Comparison of ENCODE assay signal across 28 mouse cellular contexts in the genomic region with DNA sequence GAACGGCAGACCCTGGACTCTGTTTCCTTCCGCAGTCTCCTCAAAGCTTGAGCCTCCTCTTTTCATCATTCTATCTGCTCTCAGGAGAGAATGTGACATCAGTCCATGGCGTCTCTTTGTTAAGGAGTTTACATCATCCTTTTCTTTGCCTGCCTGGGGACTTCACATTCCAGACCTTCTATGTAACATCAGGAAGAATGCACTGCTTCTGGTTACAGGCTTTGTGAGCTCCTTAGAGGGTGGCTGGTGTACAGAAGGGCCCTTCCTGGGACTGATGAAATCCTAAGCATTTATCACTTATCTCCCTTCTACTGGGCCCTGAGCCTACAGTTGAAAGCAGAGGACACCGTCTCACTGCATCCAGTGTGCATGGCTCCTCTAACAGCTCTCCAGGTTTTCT.
DNase-seq lines count a peak whose midpoint lies in the region; ATAC-seq and TF ChIP-seq lines count a peak whose summit lies in the region.
"Had no signal": no experiment of that assay in that cellular context is flagged by ENCODE, and none has a peak within 500 bp of the region (broad histone marks: within the 10 kb centered on the region; RNA-seq: fewer than 3 reads in every experiment).

No protein-coding gene starts in this region.

- H3K27ac ChIP-seq in heart, embryonic 12.5 days (ENCODE audit: poor library complexity, severe bottlenecking), result no peak overlapping the region
- no peak overlapping the region for H3K27ac ChIP-seq in lung, postnatal 0 days (ENCODE audit: low read length)
- H3K27ac ChIP-seq in neural tube, embryonic 14.5 days (ENCODE audit: low read depth, low read length), result no peak overlapping the region
- H3K27ac ChIP-seq: embryonic facial prominence, embryonic 12.5 days; kidney, embryonic 15.5 days; limb, embryonic 12.5 days had no signal

- intact Hi-C loops in heart, postnatal 25 days (cut with DNase I), result no loop called here

- no peak for TF ChIP-seq EP300 in lung, postnatal 0 days (IDR thresholded peaks at IDR 0.05)

- no peak for ATAC-seq in heart, embryonic 12.5 days (ENCODE audit: insufficient number of reproducible peaks, low FRiP score)
- peak; percentile 23; the same call in 1 of the 2 replicates for ATAC-seq in lung, postnatal 0 days
- peak; percentile 49; the same call in 1 of the 2 replicates for ATAC-seq in neural tube, embryonic 14.5 days (ENCODE audit: low read depth)
- ATAC-seq: forebrain, embryonic 14.5 days; liver, postnatal 0 days had no signal

- no peak for DNase-seq in heart, postnatal 25 days (ENCODE audit: low spot score)
- DNase-seq in lung, postnatal 0 days (ENCODE audit: low spot score), result no peak
- no peak for DNase-seq in lung, postnatal 25 days (ENCODE audit: low spot score)
- peak; percentile 76 for DNase-seq in Muller cell, postnatal 12 days (ENCODE audit: inconsistent ontology term)
- DNase-seq in right cerebral cortex, postnatal 14 days, result no peak
- DNase-seq: adrenal gland, postnatal 14 days; cerebellum, adult 9-10 months; gastrocnemius, postnatal 14 days; heart, adult 11 months; heart, postnatal 14 days; kidney, adult 11 months; kidney, postnatal 36 days; liver, postnatal 0 days; lung, postnatal 36 days; midbrain, embryonic 14.5 days; retina, postnatal 1 day; thymus, adult 18-20 months; thymus, postnatal 36 days had no signal

- H3K36me3 ChIP-seq in heart, embryonic 12.5 days, result no peaks in the 10 kb centered on the region
- H3K36me3 ChIP-seq in lung, postnatal 0 days (ENCODE audit: insufficient read depth, low read length), result no peaks in the 10 kb centered on the region
- H3K36me3 ChIP-seq in neural tube, embryonic 14.5 days (ENCODE audit: control insufficient read depth, insufficient read depth, low read length), result no peaks in the 10 kb centered on the region
- H3K36me3 ChIP-seq: embryonic facial prominence, embryonic 12.5 days; kidney, embryonic 15.5 days; limb, embryonic 12.5 days had no signal

- no peak for TF ChIP-seq CTCF in lung, postnatal 0 days (IDR thresholded peaks at IDR 0.05)

- no peak overlapping the region for H3K9ac ChIP-seq in heart, embryonic 12.5 days
- H3K9ac ChIP-seq in lung, postnatal 0 days (replicated peaks; ENCODE audit: low read depth), result no peak overlapping the region
- no peak overlapping the region for H3K9ac ChIP-seq in neural tube, embryonic 14.5 days (replicated peaks; ENCODE audit: low read depth, low read length)
- H3K9ac ChIP-seq: embryonic facial prominence, embryonic 12.5 days; kidney, embryonic 15.5 days; limb, embryonic 12.5 days; liver, postnatal 0 days had no signal

- H3K4me3 ChIP-seq in heart, embryonic 12.5 days, result no peak overlapping the region
- no peak overlapping the region for H3K4me3 ChIP-seq in lung, postnatal 0 days (ENCODE audit: low read depth, low read length)
- no peak overlapping the region for H3K4me3 ChIP-seq in neural tube, embryonic 14.5 days (ENCODE audit: low read depth, low read length)
- H3K4me3 ChIP-seq: embryonic facial prominence, embryonic 12.5 days; erythroblast, embryonic 14.5 days; kidney, embryonic 15.5 days; limb, embryonic 12.5 days; megakaryocyte, embryonic 14.5 days had no signal

- 26% methylated on average over 4 of the region's 4 CpGs for WGBS in heart, embryonic 12.5 days
- WGBS in lung, postnatal 0 days, result 48% methylated on average over 4 of the region's 4 CpGs
- WGBS in neural tube, embryonic 14.5 days, result 45% methylated on average over 4 of the region's 4 CpGs

- no peaks in the 10 kb centered on the region for H3K27me3 ChIP-seq in heart, embryonic 12.5 days (replicated peaks)
- H3K27me3 ChIP-seq in lung, postnatal 0 days (replicated peaks; ENCODE audit: insufficient read depth, low read length), result no peaks in the 10 kb centered on the region
- no peaks in the 10 kb centered on the region for H3K27me3 ChIP-seq in neural tube, embryonic 14.5 days (ENCODE audit: control insufficient read depth, insufficient read depth, low read length)
- H3K27me3 ChIP-seq: embryonic facial prominence, embryonic 12.5 days; kidney, embryonic 15.5 days; limb, embryonic 12.5 days; megakaryocyte, embryonic 14.5 days had no signal

- peak overlapping the region; percentile 16; the same call in 1 of the 2 replicates for H3K4me2 ChIP-seq in heart, embryonic 12.5 days
- no peak overlapping the region for H3K4me2 ChIP-seq in lung, postnatal 0 days (replicated peaks; ENCODE audit: low read depth, low read length)
- H3K4me2 ChIP-seq in neural tube, embryonic 14.5 days (ENCODE audit: low read depth, low read length), result no peak overlapping the region
- H3K4me2 ChIP-seq: embryonic facial prominence, embryonic 12.5 days; heart, embryonic 11.5 days; kidney, embryonic 15.5 days; limb, embryonic 12.5 days; liver, embryonic 11.5 days had no signal

- H3K4me1 ChIP-seq in heart, embryonic 12.5 days (replicated peaks), result peaks cover 10% of the 10 kb centered on the region
- H3K4me1 ChIP-seq in lung, postnatal 0 days (ENCODE audit: insufficient read depth, low read depth, low read length), result no peaks in the 10 kb centered on the region
- peaks cover 8% of the 10 kb centered on the region; the same call in 1 of the 2 replicates for H3K4me1 ChIP-seq in neural tube, embryonic 14.5 days (ENCODE audit: control insufficient read depth, insufficient read depth, low read length)
- H3K4me1 ChIP-seq: embryonic facial prominence, embryonic 12.5 days; kidney, embryonic 15.5 days had no signal

- H3K9me3 ChIP-seq in heart, embryonic 12.5 days (replicated peaks), result no peaks in the 10 kb centered on the region
- H3K9me3 ChIP-seq in lung, postnatal 0 days (ENCODE audit: low read length), result no peaks in the 10 kb centered on the region
- H3K9me3 ChIP-seq in neural tube, embryonic 14.5 days (ENCODE audit: control insufficient read depth, low read length), result no peaks in the 10 kb centered on the region
- H3K9me3 ChIP-seq: embryonic facial prominence, embryonic 12.5 days; kidney, embryonic 15.5 days; limb, embryonic 12.5 days; megakaryocyte, embryonic 14.5 days had no signal
